Mouse (Mus musculus) liver, embryonic 14 days (tissue): ENCODE data around the gene Ublcp1. TPM values are rescaled to one million over a fixed set of nuclear protein-coding genes. Genes with fewer than 3 reads are reported as not detected.

Source experiments
- polyA plus RNA-seq: library from polyadenylated mRNA; depleted of rRNA; stranded (reverse); fragments of >200 nt; gene quantifications from 2 replicates; pipeline ENCODE4 v1.2.3, GENCODE M21; 2012; rRNA removed

Gene Ublcp1
- 29.3 and 34.4 TPM in 2 replicates for polyA plus RNA-seq

GRCm38 (mm10) chr11:44470432-44471336 is at the start of gene Ublcp1:
Gene Ublcp1 (minus strand): TSS chr11:44470498.

GRCm38 (mm10) chr11:44518281-44519095 is 48.2 kb upstream of the Ublcp1 start, which contains the start of gene Rnf145:
Gene Rnf145 (plus strand): TSS chr11:44518964.

Other genes starting within 250 kb of the Ublcp1 start
- gene Il12b, start 70.4 kb downstream of the Ublcp1 start, polyA plus RNA-seq = not detected in 2 replicates
- gene Rnf145, start 48.5 kb upstream of the Ublcp1 start, polyA plus RNA-seq = 39.4 and 45.8 TPM in 2 replicates
- 0.15 and 0.16 TPM in 2 replicates for gene Ebf1, start 146.8 kb upstream of the Ublcp1 start, polyA plus RNA-seq